Mouse (Mus musculus) right cerebral cortex, postnatal 25 days (tissue): ENCODE results near the gene Igf2r.
A peak's percentile ranks its signal among the peaks of the same experiment; 100 is the strongest.
"Not testable (repeated sequence)": the region's sequence is repeated elsewhere in the genome, so short reads cannot be mapped to it uniquely, and the experiment has no call there.

ENCODE experiments used
- DNase-seq: peaks from one replicate; pipeline ENCODE4 v3.0.0; 2022

The Igf2r gene

DNA sequence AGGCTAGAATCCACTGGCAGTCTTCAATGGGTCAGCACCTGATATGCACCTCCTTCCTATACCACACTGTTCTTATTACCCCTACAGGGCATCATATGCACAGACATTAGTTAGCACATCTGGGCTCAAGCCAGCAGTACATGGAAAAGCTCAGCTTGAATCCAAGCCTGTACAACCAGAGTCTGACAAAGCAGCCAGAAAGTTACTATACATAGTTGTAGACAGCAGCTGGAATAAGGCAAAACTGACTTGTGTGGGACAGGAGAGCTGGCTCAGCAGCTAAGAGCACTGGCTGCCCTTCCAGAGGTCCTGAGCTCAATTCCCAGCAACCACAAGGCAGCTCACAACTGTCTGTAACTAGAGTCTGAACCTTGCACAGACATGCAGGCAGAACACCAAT is 57.3 kb downstream of the Igf2r start:
- no peak for DNase-seq

DNA sequence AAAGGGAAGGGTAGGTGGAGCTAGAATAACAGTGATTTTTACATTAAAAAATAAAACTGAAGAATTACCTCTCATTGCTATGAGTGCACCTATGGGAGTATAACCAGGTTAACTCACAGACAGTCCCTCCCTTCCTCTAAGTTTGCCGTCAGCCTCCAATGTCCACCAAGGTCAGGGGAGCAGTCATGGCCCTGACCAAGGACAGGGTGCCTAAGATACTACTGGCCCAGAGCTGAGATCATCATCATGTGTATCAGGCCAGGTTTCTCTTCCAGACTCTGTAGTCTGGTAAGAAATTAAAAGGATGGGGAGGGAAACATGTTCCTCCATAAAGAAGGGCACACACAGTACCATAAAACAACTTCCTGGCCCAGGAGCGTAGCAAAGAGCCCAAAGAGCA is 58.5 kb downstream of the Igf2r start:
- no peak for DNase-seq

DNA sequence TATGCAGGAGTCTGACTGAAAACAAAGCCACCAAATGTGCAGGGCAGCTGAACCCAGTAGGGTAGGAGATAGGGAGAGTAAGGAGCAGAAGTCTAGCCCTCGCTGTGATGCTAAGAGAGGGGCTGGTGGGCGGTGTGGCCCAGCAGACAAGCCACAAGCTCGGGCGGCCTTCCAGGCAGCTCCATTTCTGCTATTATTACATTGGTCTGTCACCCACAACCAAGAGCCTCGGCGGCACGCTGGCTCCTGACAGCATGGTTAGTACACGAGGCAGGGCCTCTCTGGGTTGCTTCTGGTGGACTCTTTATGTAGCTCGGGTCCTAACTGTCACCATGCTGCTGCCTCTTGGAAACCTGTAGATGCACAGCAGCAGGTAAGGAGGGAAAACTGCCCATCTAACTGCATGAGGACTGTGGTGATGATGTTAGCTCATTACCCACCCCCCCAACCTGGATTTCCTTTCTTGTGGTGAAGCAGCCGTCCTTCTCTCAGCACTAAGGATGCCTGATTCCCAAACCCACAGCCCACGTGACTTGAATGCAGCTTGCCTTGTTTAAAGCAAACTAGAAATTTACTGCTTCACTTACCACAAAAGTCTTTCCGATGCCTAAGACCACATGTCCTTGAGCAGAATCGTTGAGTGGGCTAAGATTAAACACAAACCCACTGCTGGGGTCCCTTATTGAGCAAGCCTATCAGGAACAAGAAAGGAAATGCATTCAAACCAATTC is 59.2 kb downstream of the Igf2r start:
- peak; percentile 26 for DNase-seq

DNA sequence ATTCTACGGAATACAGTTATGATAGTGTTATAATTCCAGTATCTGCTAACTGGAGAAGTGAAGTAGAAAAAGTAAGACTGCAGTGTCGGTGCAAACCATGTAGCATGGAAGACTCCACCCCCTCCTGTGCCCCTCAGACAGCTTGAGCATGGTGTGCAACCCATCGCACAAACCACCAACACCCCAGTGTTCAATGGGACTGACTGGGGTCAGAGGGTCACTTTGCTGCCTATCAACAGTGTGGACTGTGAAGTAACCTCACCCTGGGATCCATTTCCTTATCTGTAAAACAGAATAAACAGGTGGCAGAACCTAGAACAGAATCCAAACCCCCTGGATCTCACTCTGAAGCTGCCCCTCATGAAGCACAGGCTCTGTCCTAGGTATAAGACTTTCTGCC is 61.1 kb downstream of the Igf2r start:
- no peak for DNase-seq

DNA sequence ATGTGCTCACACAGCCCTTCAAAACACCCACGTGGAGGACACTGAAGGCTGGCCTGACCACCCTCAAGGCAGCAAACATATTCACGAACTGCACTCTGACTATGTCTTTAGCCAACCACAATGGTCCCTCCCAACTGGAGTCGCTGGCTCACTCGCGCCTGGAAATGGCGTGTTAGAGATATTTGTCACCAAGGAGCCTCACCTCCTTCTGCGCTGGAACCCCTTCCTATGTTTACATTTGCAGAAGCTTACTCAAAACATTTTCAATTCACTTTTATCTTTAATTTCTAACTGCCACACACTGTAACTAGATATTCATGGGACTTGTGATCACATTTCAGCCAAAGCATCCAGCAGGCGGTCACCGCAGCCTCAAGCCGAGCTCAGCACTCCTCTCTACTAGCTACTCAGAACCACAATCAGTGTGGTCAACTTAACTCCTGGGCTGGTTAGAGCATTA is 62.8 kb downstream of the Igf2r start:
- DNase-seq = no peak

DNA sequence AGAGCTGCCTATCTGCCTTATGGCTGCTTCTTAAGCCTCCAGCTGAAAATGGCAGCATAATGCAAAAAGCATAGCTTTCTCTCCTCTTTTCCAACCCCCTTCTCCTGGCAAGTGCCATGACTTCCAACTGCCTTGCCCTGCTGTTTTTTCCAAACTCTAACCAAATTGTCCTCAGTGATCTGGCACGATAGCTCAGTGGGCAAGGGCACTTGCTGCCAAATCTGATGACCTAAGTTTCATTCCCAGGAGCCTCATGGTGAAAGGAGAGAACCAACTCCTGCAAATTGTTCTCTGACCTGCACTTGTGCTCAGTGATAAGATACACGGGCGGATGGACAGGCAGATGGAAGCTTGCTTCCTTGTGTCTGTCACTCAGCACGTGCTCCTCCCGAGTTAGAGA is 66.6 kb downstream of the Igf2r start:
- no peak for DNase-seq

DNA sequence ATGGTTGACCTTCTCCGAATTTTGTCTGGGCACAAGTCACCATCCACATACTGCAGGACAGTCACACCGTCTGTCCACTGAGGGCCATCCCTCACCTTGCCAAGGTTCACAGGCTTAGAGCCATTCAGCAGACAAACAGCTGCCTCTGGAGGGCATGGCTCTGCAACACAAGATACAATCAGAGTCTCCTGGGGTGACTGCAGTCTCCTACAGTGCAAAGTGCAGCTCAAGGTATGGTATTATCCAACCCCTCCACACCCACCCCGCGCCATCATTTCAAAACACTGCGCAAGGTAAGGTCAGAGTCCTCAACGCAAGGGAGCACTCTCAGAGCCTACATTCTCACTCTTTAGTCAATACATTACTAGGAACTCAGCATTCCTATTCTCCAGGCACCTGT is 69.1 kb downstream of the Igf2r start:
- DNase-seq = no peak

DNA sequence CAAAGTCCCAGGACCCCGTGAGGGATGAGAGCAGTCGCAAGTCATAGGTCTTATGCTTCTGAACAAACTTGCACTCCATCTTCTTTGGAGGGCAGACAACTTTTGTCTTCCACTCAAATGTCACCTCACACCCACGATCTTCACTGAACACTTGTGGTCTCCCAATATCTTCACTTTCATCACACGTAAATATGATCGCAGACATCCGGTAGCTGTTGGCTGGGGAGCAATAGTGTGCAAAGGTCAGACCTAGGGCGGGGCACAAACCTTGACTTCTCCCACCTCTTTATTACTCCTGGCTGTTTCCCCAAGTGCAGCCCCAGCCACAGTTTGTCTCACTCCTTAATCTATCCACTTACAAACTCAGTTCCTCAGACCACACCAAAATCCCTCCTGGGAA is 77.6 kb downstream of the Igf2r start:
- no peak for DNase-seq

DNA sequence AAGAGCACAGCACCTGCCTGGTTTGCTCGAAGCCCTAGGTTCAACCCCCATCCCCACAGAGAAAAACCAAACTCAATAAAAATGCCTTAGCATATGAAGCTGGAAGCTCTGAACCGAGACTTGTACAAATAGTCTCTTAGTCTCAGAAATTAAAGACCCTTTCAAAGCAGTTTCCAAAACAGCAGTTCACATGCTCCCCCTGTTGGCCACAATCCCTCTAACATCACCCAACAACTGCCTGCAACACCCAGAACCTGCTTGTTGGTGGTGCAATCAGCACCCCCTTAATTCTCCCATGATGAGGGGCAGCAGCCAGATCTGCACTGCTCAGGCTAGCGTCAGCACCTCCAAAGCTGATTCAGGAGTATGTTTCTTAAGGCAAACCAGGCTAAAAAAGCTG is 79.9 kb downstream of the Igf2r start:
- peak; percentile 23 for DNase-seq

DNA sequence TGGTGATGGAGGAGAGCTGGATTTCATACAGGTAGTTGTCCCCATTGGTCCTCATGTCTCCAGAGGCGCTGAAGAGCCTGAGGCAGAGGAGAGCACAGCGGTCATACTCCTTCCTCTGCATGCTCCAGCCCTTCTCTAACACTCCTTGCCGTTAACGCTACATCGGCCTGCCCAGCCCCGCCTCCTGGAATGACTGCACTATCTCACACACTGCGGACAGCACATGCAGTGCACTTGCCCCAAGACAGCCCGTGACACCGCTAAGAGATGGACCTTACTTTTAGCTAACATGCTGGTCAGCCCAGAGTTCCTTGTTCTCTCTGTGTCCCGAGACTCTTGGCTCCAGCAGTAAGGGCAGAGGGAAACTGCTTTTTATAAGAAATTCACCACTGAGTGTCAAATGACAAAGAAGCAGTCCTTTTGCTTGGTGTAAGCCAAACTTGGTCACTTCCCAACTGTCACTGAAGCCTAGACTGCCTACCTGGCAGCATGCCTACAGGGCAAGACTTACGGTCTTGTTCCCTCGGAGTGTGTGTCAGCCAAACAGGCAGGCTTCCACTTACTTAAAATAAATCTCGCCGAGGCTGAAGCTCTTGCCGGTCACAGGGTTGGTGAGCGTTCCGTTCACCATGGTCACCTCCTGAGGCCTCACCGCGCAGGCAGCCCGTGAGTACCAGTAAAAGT is 80.9 kb downstream of the Igf2r start:
- no peak for DNase-seq

DNA sequence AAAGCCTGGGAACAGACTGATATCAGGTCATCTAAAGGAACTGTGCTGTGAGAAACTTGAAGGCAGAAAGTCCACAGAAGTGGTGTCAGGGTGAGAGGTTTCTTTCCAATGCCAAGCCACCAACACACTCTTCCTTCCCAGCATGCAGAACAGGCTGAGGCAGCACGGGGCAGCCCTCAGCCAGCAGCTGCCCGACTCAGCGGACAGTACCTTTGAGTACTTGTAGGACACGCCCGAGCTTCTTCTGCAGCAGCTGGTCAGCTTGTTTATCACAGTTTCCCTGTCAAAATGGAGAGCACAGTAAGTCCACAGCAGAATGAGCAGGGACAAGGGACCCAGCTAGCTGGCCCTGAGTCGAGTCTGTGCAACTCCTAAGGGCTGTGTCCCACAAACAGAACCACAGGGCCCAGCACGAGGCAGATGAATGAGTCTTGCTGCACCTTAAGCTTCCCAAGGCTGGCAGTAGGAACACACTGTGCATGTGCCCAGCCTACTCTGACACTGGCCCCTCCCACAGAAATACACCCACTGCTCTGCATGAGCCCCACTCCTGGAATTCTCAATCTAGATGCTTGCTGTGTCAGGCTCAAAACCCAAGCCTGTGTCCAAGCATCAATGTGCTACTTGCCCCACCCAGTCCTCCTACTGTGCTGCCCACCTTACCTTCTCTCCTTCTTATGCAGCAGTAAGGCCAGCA is 84.4 kb downstream of the Igf2r start:
- DNase-seq = no peak

DNA sequence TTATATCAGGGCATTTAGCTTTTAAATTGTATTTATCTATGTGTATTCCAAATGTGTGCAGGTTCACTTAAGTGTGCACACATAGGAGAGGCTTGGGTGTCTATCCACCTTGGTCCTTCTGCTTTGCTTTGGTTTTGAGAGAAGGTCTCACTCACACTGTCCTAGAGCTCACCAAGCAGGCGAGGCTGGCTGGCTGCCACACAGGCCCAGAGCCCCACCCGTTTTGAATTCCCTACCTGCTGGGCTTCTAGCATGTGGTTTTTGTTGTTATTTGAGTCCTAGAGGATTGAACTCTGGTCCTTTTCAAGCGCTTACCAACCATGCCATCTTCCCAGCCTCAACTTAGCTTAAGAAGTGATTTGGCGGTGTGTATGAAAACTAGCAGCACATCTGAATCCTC is 85.1 kb downstream of the Igf2r start:
- DNase-seq = no peak

DNA sequence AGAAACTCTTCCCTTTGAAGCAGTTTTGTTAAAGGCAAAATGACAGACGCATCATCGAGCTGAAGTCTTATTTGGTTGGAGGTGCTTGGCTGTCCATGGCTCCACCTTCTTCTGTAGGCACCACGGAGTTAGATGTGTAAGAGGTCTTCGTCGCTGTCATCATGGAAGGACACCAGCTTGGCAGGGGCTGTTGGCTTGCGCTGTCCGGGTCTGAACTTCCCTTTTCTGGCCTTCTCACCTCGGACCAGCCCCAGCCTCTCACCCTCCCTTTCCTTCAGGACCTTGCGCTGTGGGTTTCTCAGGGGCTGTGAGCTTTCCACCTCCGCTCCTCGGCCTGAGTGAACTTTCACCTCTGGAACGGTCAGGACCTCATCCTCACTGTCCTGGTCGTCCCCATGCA is 85.9 kb downstream of the Igf2r start:
- no peak for DNase-seq

DNA sequence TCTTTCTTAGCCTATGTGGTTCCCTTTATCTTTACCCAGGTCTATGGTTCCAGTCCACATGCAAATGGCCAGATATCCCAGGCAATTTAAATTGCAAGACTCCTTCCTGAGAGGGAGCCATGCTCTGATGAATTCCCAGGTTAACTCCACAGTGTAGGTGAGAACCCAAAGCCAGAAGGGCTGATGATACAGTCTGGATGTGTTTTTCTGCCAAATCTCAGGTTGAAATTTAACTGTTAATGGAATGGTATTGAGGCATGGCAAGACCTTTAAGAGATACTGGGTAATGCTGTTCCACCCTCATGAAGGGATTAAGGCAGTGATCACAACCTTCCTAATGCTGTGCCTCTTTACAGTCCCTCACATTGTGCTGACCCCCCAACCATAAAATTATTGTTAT is 91.2 kb downstream of the Igf2r start:
- no peak for DNase-seq

DNA sequence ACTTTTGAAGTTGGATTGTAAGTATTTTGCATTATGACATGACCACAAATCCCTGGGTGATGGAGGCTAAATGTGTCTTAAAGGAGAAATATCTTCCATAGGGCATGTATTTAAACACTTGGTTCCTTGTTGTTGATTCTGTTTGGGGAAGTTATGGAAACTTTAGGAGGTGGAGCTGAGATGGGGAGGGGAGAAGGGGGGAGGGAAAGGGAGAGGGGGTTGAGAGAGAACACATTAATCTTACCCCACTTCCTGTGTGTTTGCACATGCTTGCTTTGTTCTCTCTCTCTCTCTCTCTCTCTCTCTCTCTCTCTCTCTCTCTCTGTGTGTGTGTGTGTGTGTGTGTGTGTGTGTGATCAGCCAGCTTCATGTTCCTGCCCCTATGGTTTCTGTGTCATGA is 92.3 kb downstream of the Igf2r start:
- DNase-seq = no peak

DNA sequence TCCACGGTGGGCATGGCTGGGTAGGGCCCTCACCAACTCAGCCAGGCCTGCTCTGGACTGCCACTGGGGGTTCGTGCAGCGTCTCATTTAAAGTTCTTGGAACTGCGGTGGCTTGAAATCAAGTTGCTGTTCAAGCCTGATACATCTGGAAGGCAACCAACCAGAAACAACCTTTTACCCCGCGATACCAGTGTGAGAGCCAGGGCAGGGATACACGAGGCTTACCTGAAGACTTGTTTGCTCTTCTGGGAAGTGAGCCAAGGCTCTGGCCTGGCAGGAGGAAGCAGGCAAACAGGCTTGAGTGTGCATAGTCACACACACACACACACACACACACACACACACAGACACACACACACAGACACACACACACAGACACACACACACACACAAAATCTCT is 93.8 kb downstream of the Igf2r start, which contains the start of gene Slc22a1:
TSS of gene Slc22a1 (minus strand) at position 184 of the 400 bp plus-strand sequence.
- no peak for DNase-seq

DNA sequence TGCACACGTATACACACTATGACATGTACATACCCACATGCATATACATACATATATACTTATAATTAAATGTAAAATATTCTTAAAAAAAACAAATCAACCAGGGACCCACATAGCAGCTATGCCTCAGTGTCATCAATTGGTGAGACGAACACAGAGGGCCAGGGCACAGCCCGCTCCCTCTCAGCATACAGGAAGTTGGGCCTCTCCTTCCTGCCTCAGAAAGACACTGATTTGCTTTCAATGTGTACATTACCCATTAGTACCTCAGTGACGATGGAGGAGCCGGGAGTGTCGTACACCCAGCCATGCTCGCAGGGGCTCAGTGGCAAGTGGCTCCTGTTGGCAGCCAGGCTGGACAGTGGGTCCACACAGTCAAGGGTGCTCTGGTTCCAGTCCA is 94.5 kb downstream of the Igf2r start:
- not testable (repeated sequence) for DNase-seq

DNA sequence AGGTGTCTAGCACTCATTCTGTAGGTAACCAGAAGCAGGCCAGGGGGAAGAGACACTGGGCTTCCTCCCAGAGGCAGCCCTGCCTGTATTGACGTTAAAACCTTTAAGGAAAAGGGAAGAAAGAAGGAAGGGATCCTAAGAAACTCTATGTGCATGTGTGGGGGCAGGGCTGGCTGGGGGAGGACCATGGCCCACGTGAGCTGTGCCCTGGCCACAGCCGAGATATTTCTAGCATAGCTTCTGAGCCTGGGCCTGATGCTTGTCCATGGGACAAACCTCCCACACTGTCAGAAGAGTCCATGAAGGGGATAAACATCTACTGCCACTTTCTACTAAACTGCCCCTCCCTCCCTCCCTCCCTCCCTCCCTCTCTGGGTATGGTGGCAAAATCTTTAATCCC is 95.6 kb downstream of the Igf2r start:
- no peak for DNase-seq

DNA sequence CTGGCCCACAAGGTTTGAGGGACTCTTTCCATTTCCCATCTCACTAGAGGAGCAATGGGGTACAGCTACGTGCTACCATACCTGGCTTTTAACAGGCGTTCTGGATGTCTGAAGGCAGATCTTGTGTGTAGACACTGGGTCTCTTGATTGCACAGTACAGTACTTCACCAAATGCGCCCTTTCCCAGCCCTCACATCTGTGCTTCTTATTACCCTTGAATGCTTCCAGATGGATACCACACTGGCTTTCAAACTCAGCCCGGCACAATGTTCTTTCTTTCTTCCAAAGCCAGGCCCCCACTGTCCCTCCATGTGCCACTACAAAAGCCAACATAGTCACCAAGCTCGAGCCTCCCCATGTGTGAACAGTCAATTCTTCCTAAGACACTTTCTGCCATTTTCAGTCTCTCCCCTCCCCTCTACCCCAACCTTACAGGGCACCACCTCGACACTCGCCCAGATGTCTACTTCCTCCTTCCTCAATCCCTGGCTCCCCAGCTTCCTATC is 97.1 kb downstream of the Igf2r start:
- no peak for DNase-seq

DNA sequence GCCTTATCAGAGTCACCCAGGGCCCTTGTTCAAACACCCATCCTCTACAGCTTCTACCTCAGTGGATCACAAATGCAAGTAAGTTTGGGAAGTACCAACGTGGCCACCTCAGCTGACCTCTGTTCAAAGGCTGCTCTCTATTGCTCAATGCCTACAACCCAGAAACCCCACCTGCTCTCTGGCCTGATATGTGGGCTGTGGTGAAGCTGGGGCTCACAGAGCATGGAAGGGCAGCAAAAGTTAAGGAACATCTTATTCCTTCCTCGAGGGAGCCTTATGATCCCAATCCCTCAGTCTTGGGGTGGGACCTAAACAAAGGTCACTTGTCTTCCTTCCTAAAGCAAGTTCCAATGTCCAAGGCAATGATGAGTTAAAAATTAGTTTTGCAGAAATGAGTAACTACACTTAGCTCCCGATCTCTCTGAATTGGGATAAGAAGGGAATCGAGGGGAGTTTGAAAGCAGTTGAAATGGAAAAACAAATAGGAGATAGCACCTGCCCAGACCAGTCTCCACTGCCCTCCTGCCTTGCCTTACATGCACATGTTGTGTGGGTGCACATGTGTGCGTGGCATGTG is 98.3 kb downstream of the Igf2r start:
- no peak for DNase-seq

DNA sequence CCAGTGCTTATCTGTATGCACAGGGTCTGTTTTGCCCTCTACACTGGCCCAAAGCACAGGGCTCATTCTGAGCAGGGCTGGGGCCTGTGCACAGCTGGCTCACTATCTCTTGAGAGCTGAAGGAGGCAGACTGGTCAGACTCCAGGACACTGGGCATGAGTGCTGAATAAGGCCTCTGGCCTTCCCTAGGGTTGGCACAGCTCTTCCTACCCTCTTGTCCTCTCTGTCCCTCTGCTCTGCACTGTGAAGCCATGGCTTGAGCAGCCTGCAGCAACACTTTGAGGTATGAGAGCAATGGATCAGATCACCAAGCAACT is 100.1 kb downstream of the Igf2r start:
- DNase-seq = no peak

DNA sequence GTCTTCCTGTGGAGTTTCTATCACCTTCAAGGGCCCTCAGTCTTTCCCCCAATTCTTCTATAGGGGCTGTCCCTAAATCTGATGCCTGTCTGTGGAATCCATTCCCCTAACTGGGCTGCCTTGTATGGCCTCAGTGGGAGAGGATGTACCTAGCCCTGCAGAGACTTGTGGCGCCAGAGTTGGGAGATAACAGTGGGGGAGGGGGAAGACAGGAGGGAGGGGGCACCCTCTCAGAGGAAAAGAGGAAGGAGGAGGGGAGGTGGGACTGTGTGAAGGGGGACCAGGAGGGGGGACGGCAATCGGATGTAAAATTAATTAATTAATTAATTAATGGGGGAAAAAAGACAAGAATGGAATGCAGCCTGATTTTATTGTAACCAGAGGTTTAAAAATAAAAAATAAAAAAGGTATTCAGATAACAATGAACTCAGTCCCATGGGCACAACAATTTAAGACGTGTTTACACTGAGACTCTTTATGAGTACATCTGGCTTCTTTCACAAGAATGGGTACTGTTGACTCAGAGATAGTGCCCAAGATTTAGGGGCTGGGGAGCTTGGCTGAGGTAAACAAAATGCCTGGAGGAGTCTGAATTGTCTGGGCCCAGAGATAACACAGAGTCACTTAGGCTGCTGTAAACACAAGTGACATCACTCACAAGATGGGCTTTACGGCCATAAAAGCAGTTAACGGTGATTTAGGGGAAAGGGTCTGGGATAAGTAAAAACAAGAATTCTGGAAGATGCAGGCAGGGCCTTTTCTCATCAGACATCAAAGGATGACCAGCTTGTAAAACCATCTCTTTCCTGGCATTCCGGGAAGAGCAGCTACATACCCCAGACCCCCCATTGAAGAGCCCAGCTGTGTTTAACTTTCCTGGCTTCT is 100.7 kb downstream of the Igf2r start:
- no peak for DNase-seq

DNA sequence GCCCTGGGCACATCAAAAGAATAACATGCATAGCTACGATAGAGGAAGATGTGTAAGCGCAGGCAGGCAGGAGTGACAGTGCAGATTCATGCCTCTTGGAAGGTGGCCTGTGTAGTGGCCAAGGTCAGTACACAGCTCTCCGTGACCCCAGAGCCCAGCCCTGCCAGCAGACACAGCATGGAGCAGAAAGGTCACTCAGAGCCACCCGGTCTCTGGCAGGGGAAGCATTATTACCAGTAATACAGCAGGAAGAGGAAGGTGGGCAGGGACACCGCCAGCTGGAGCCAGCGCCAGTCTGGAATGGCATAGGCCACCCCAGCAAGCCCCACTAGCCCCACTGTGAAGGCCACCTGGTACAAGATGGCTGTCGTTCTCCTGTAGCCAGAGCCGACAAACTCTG is 105.3 kb downstream of the Igf2r start:
- no peak for DNase-seq
